20 mouse cellular contexts compared by ENCODE assay signal in the genomic region with DNA sequence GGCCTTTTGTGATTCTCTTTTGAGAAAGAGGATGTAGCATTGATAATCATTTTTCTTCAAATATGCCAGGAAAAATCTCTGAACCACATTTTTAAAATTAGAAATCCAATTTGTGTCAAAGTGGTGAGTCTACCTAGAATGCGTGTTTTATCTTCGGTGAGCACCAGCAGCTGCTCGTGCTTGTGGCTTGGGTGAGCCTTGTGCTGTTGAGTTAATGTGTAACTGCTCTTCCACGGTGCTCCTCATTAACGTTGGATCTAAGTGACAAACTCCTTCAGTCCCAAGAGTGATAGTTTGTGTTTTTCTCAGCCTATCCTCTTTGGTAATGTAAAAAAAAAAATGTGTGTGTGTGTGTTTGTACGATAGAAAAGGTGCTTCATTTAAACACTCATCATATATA.
"Had no signal": no experiment of that assay in that cellular context is flagged by ENCODE, and none has a peak within 500 bp of the region (broad histone marks: within the 10 kb centered on the region; RNA-seq: fewer than 3 reads in every experiment).

No protein-coding gene starts in this region.

- H3K27me3 ChIP-seq: heart, embryonic 12.5 days; hindbrain, embryonic 12.5 days; limb, embryonic 13.5 days; limb, embryonic 15.5 days; liver, embryonic 12.5 days had no signal

- H3K36me3 ChIP-seq: heart, embryonic 10.5 days; heart, embryonic 12.5 days; hindbrain, embryonic 10.5 days; hindbrain, embryonic 12.5 days; limb, embryonic 13.5 days; limb, embryonic 15.5 days; liver, embryonic 12.5 days had no signal

- H3K4me3 ChIP-seq: gastrocnemius, adult 2 months; heart, embryonic 10.5 days; heart, embryonic 12.5 days; hindbrain, embryonic 10.5 days; hindbrain, embryonic 12.5 days; limb, embryonic 13.5 days; limb, embryonic 15.5 days; liver, embryonic 12.5 days had no signal

- H3K27ac ChIP-seq: gastrocnemius, adult 2 months; heart, embryonic 10.5 days; hindbrain, embryonic 10.5 days; hindbrain, embryonic 12.5 days; hindbrain, embryonic 14.5 days; limb, embryonic 13.5 days; limb, embryonic 15.5 days; liver, embryonic 12.5 days; liver, embryonic 14.5 days had no signal

- H3K4me1 ChIP-seq: heart, embryonic 10.5 days; heart, embryonic 12.5 days; hindbrain, embryonic 10.5 days; hindbrain, embryonic 12.5 days; limb, embryonic 13.5 days; limb, embryonic 15.5 days; liver, embryonic 12.5 days had no signal

- DNase-seq: gastrocnemius, adult 2 months; gastrocnemius, postnatal 10 days; gastrocnemius, postnatal 25 days; heart, adult 18-20 months; heart, postnatal 10 days; heart, postnatal 4 days; kidney, adult 11 months; kidney, postnatal 10 days; layer of hippocampus, adult 9-11 months; layer of hippocampus, postnatal 36 days; left cerebral cortex, postnatal 4 days had no signal
